In genomic region chr9:78427362-78427781, GRCm38 (mm10) we compare ENCODE assay signal across 7 mouse cellular contexts. TPM values are rescaled to one million over a fixed set of nuclear protein-coding genes. Genes with fewer than 3 reads are reported as not detected.
DNase-seq lines count a peak whose midpoint lies in the region; ATAC-seq and TF ChIP-seq lines count a peak whose summit lies in the region.

No protein-coding gene starts in this region.

- no peak for TF ChIP-seq POLR2A in cortical plate, adult 2 months (IDR thresholded peaks at IDR 0.05; ENCODE audit: extremely low read depth, insufficient read depth, low read length)

- H3K9me3 ChIP-seq in hindbrain, embryonic 16.5 days (ENCODE audit: control insufficient read depth, low read length): no peaks in the 10 kb centered on the region

- peak overlapping the region; percentile 26 for H3K4me3 ChIP-seq in cortical plate, adult 2 months (ENCODE audit: insufficient read depth, low read length)
- peak overlapping the region; percentile 43 for H3K4me3 ChIP-seq in hindbrain, embryonic 16.5 days (ENCODE audit: low read length)

- peak overlapping the region; percentile 56 for H3K9ac ChIP-seq in hindbrain, embryonic 16.5 days (ENCODE audit: low read depth, low read length)

- WGBS in hindbrain, embryonic 16.5 days: 32% methylated on average over 24 of the region's 27 CpGs

- peak; percentile 61; the same call in 1 of the 2 replicates for ATAC-seq in hindbrain, embryonic 16.5 days
- peak; percentile 65; the same call in 1 of the 2 replicates for ATAC-seq in megakaryocyte-erythroid progenitor cell, adult 5-6 weeks (replicated peaks; ENCODE audit: low FRiP score, low TSS enrichment, poor library complexity, severe bottlenecking)

- H3K27ac ChIP-seq in cortical plate, adult 2 months (ENCODE audit: insufficient read depth, low read length): no peak overlapping the region
- no peak overlapping the region for H3K27ac ChIP-seq in hindbrain, embryonic 16.5 days (ENCODE audit: low read depth, low read length)

- H3K36me3 ChIP-seq in hindbrain, embryonic 16.5 days (ENCODE audit: control insufficient read depth, insufficient read depth, low read length): no peaks in the 10 kb centered on the region

- no peaks in the 10 kb centered on the region for H3K27me3 ChIP-seq in hindbrain, embryonic 16.5 days (replicated peaks; ENCODE audit: control insufficient read depth, insufficient read depth, low read length)

- no peak for TF ChIP-seq CTCF in cortical plate, adult 2 months (IDR thresholded peaks at IDR 0.05; ENCODE audit: extremely low read depth, insufficient read depth, low read length)

- no peaks in the 10 kb centered on the region for H3K4me1 ChIP-seq in cortical plate, adult 2 months (ENCODE audit: control insufficient read depth, insufficient read depth, low read length)
- no peaks in the 10 kb centered on the region for H3K4me1 ChIP-seq in hindbrain, embryonic 16.5 days (ENCODE audit: control insufficient read depth, insufficient read depth, low read depth, low read length)

- peak overlapping the region; percentile 64 for H3K4me2 ChIP-seq in hindbrain, embryonic 16.5 days (ENCODE audit: low read length)

- peak; percentile 6 to 26 for DNase-seq in kidney, postnatal 4 days
- no peak for DNase-seq in kidney, adult 11 months
- no peak for DNase-seq in urinary bladder, adult 2 months (ENCODE audit: low spot score)
- no peak for DNase-seq in spleen, postnatal 14 days (ENCODE audit: low spot score in 2 of 2)

RNA-seq across cellular contexts. Expression of gene Cgas, which starts 15.7 kb away (rescaled TPM):
- 0.61 and 0.96 TPM in 2 replicates for polyA plus RNA-seq in cortical plate, adult 2 months (2012; rRNA removed)
- 0.54 and 0.79 TPM in 2 replicates for polyA plus RNA-seq in hindbrain, embryonic 16.5 days (2015; fragmentation: Nextera tagmentation; extraction: Ambion mirVana)
- total RNA-seq in megakaryocyte-erythroid progenitor cell, adult 5-6 weeks (2014; fragmentation: Nextera tagmentation): 7.4 and 7.5 TPM in 2 replicates
- total RNA-seq in megakaryocyte-erythroid progenitor cell, adult 5-6 weeks (2017): 6.9 and 8.9 TPM in 2 replicates
- 1.1 and 1.7 TPM in 2 replicates for polyA plus RNA-seq in urinary bladder, adult 2 months (2012; rRNA removed)

RNA-seq across cellular contexts. Expression of gene Mto1, which starts 20.6 kb away (rescaled TPM):
- 29.6 and 30.4 TPM in 2 replicates for polyA plus RNA-seq in cortical plate, adult 2 months (2012; rRNA removed)
- polyA plus RNA-seq in hindbrain, embryonic 16.5 days (2015; fragmentation: Nextera tagmentation; extraction: Ambion mirVana): 27.9 and 30.0 TPM in 2 replicates
- total RNA-seq in megakaryocyte-erythroid progenitor cell, adult 5-6 weeks (2014; fragmentation: Nextera tagmentation): 30.2 and 38.8 TPM in 2 replicates
- 45.1 and 55.7 TPM in 2 replicates for total RNA-seq in megakaryocyte-erythroid progenitor cell, adult 5-6 weeks (2017)
- polyA plus RNA-seq in urinary bladder, adult 2 months (2012; rRNA removed): 17.4 and 18.6 TPM in 2 replicates

RNA-seq across cellular contexts. Expression of gene Gm17324, which starts 21.2 kb away (rescaled TPM):
- 1.0 and 1.1 TPM in 2 replicates for polyA plus RNA-seq in cortical plate, adult 2 months (2012; rRNA removed)
- 1.8 and 2.3 TPM in 2 replicates for polyA plus RNA-seq in hindbrain, embryonic 16.5 days (2015; fragmentation: Nextera tagmentation; extraction: Ambion mirVana)
- total RNA-seq in megakaryocyte-erythroid progenitor cell, adult 5-6 weeks (2014; fragmentation: Nextera tagmentation): not detected in 2 replicates
- 0.65 TPM in 1 of 2 replicates, not detected in the other for total RNA-seq in megakaryocyte-erythroid progenitor cell, adult 5-6 weeks (2017)
- 0.15 TPM in 1 of 2 replicates, not detected in the other for polyA plus RNA-seq in urinary bladder, adult 2 months (2012; rRNA removed)

RNA-seq across cellular contexts. Expression of gene Ddx43, which starts 31.8 kb away (rescaled TPM):
- polyA plus RNA-seq in cortical plate, adult 2 months (2012; rRNA removed): 0.21 and 0.27 TPM in 2 replicates
- 0.29 and 0.44 TPM in 2 replicates for polyA plus RNA-seq in hindbrain, embryonic 16.5 days (2015; fragmentation: Nextera tagmentation; extraction: Ambion mirVana)
- not detected in 2 replicates for total RNA-seq in megakaryocyte-erythroid progenitor cell, adult 5-6 weeks (2014; fragmentation: Nextera tagmentation)
- not detected in 2 replicates for total RNA-seq in megakaryocyte-erythroid progenitor cell, adult 5-6 weeks (2017)
- 0.63 and 0.77 TPM in 2 replicates for polyA plus RNA-seq in urinary bladder, adult 2 months (2012; rRNA removed)

RNA-seq across cellular contexts. Expression of gene Ooep, which starts 48.8 kb away (rescaled TPM):
- 0.06 and 0.08 TPM in 2 replicates for polyA plus RNA-seq in cortical plate, adult 2 months (2012; rRNA removed)
- polyA plus RNA-seq in hindbrain, embryonic 16.5 days (2015; fragmentation: Nextera tagmentation; extraction: Ambion mirVana): 4.8 TPM in 2 replicates
- total RNA-seq in megakaryocyte-erythroid progenitor cell, adult 5-6 weeks (2014; fragmentation: Nextera tagmentation): not detected in 2 replicates
- not detected in 2 replicates for total RNA-seq in megakaryocyte-erythroid progenitor cell, adult 5-6 weeks (2017)
- polyA plus RNA-seq in urinary bladder, adult 2 months (2012; rRNA removed): 13.0 and 14.9 TPM in 2 replicates

Comparison
In these comparisons a context has a peak if more than half of its experiments do, and no peak if none do; other contexts are left out.
1. DNase-seq: peak in kidney, postnatal 4 days (2 of 2); none in kidney, adult 11 months (single experiment), urinary bladder, adult 2 months (single experiment) and spleen, postnatal 14 days (0 of 2).